Mouse (Mus musculus) brain, embryonic 14.5 days (tissue): ENCODE data around the gene Cbx7. TPM values are rescaled to one million over a fixed set of nuclear protein-coding genes. Genes with fewer than 3 reads are reported as not detected.
"Not testable (repeated sequence)": the region's sequence is repeated elsewhere in the genome, so short reads cannot be mapped to it uniquely, and the experiment has no call there.

Source experiments
- DNase-seq: peaks from one replicate; pipeline ENCODE4 v3.0.0-alpha.2; 2011; ENCODE audit warnings: low read depth
- CTCF ChIP-seq: fragments of 200-500 bp; IDR thresholded peaks from 2 replicates; pipeline ENCODE4 v1.5.1; 2012; ENCODE audit warnings: inconsistent platforms, mild to moderate bottlenecking, moderate library complexity, borderline replicate concordance; ENCODE audit not compliant: insufficient read depth, insufficient read length; ENCODE audit errors: extremely low read depth
- POLR2A ChIP-seq: fragments of 200-500 bp; IDR thresholded peaks from 2 replicates; pipeline ENCODE4 v1.6.1; 2012; ENCODE audit warnings: mild to moderate bottlenecking, inconsistent platforms, borderline replicate concordance; ENCODE audit not compliant: poor library complexity, insufficient read depth, insufficient read length, severe bottlenecking; ENCODE audit errors: extremely low read depth
- polyA plus RNA-seq: library from polyadenylated mRNA; depleted of rRNA; stranded (reverse); fragments of >200 nt; gene quantifications from 2 replicates; pipeline ENCODE4 v1.2.3, GENCODE M21; 2012

Cbx7 gene
- polyA plus RNA-seq, 1 experiment: 10.9 TPM

DNA sequence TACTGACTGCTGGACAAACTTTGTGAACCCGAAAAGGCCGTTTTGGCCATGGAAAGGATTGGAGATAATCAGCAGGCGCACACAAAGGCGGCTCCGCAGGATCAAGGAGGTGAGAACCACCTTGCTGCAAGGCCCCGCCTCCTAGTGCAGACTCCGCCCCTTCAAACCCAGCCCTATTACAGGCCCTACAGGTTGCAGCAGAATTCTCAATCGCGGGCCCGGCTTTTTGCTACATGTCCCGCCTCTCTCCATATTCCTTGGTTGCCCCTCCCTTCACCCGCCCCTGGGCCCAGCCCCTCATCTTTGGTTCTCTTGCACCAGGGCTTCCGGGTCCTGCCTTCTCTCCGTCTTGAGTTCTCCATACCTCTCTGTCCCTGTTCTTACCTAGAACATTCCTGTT is 64.1 kb downstream of the Cbx7 start:
- TF ChIP-seq CTCF (no peak), POLR2A (no peak)

DNA sequence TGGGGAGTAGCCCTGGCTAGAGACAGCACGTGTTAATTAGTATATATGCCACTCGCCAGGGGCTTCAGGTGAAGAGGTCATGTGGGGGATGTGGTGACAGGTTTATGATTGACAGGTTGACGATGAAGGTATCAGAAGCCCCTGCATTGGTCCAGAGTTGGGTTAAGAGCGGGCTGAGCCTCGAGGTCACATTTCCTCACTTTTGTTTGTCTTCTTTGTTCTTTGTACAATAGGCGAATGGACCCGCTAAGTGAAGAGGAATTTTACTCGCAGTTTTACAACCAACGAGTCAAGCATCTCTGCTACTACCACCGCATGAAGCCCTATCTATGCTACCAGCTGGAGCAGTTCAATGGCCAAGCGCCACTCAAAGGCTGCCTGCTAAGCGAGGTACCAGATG is 65.7 kb downstream of the Cbx7 start:
- TF ChIP-seq POLR2A (no peak), CTCF (no peak)
- DNase-seq: peak; percentile 14

More for the DNA sequence above, 64.1 kb downstream of the Cbx7 start:
- DNase-seq: no peak

GRCm38 (mm10) chr15:79904678-79905077 is 66.2 kb downstream of the Cbx7 start:
- DNase-seq: not testable (repeated sequence)

GRCm38 (mm10) chr15:79903963-79904362 is 67.0 kb downstream of the Cbx7 start:
- DNase-seq: no peak
- TF ChIP-seq POLR2A: no peak
- TF ChIP-seq CTCF: no peak

- not testable (repeated sequence) for DNase-seq
These were observed 67.8 kb downstream of the Cbx7 start for GRCm38 (mm10) chr15:79903081-79903480.

DNA sequence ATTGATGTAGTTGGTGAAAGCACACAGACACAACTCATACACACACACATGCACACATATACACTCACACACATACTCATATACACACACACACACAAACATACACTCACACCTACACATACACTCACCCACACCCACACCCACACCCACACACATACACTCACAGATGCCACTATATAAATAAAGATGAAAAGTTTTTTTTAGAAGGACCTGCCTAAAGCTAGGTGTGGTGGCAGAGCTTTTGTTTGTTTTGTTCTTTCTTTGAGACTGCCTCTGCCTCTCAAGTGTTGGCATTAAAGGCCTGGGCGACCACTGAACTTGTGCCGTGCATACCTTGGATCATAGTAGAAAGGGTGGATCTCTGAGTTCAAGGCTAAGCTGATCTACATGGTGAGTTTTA is 69.5 kb downstream of the Cbx7 start:
- no peak for DNase-seq
- no peak for TF ChIP-seq POLR2A
- TF ChIP-seq CTCF: no peak

DNA sequence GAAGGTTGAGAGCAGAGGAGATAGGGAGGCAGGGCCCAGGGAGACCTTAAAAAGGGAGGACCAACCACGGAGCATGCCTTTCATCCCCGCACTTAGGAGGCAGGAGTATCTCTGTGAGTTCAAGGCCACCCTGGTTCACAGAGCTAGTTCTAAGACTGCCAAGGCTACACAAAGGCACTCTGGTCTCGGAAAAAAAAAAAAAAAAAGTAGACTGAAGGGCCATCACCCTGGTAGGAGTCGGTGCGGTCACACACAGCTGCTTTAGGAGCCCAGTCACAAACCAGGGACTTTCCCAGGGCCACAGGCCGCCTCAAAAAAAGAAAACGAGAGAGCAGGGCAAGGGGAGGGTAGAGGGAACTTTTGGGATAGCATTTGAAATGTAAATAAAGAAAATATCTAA is 70.2 kb downstream of the Cbx7 start:
- TF ChIP-seq CTCF (no peak), POLR2A (no peak)
- DNase-seq: no peak

DNA sequence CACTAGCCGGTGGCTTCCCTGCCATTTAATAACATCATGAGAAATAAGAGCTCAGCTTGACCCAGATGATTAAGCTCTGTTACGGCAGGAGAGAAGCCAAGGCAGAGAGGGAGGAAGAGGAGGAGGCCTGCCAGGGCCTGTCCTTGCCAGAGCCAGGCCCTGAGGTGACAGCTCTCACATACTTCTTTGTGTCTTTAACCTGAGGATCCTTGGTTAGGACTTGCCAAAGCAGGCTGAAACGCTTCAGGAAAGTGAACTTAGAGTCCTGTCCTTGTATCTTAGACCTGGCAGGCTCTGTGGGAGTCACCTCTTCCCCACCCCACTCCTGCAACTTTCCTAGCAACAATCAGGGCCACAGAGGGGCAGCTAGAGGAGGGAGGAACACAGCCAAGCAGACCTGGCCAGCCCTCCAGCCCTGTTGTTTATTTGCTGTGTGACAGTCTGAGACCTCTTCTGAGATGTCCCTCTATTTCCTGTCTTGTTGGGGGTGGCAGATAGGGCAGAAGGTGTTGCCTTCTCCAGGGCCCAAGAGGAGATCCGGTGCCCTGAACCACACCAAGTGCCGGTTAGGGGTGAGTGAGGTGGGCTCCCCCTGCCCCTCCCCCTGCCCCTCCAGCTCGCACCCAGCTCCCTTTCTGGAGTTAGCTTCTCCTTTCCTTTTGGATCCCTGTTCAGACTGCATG is 71.0 kb downstream of the Cbx7 start:
- TF ChIP-seq CTCF (no peak), POLR2A (no peak)

GRCm38 (mm10) chr15:79898988-79899387 is 71.9 kb downstream of the Cbx7 start:
- no peak for TF ChIP-seq POLR2A
- no peak for TF ChIP-seq CTCF
- no peak for DNase-seq

More for the DNA sequence above, 71.0 kb downstream of the Cbx7 start:
- DNase-seq: no peak

DNA sequence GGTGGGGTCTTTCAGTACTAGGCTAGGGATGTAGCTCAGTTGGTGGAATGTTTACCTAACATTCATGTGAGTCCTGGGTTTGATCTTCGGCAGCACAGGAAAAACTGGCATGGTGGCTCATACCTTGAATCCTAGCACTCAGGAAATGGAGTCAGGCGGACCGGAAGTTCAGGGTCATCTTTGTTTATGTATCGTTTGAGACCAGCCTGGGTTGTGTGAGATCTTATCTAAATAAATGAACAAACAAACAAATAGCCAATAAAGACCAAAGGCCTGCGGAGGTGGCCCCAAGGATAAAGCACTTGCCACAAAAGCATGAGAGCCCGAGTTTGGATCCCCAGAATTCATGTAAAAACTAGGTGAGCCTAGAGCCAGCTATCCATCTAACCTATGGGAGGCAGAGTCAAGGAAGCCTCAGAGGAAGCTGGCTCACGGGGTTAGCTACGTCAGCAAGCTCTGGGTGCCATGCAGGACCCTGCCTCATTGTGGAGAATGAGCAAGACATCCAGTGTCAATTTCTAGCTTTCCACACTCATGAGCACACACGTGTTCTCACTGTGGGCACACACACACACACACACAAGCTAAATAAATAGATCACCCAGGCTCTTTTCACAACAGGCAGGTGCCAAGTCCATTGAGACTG is 74.7 kb downstream of the Cbx7 start:
- no peak for DNase-seq
- no peak for TF ChIP-seq POLR2A
- TF ChIP-seq CTCF: no peak

GRCm38 (mm10) chr15:79895221-79896079 is 75.5 kb downstream of the Cbx7 start:
- DNase-seq: not testable (repeated sequence)

- DNase-seq: no peak
- TF ChIP-seq CTCF (no peak), POLR2A (no peak)
These were observed 76.6 kb downstream of the Cbx7 start for GRCm38 (mm10) chr15:79894343-79894742.
